Mouse (Mus musculus) hindbrain, embryonic 15.5 days (tissue): ENCODE results near the gene Castor1. TPM values are rescaled to one million over a fixed set of nuclear protein-coding genes. Genes with fewer than 3 reads are reported as not detected.

Experiments used
- ATAC-seq: fragments of 200-750 bp; cut with Nextera tagmentation; 2 replicates; pipeline ENCODE4 v1.8.0; 2017; ENCODE audit warnings: low read depth, moderate number of reproducible peaks, moderate TSS enrichment; ENCODE audit not compliant: low FRiP score
- H3K27ac ChIP-seq: fragments of 300-500 bp; sonication (generic); replicated peaks from 2 replicates; pipeline ENCODE4 v1.5.1; 2015; ENCODE audit warnings: mild to moderate bottlenecking, inconsistent platforms
- H3K27me3 ChIP-seq: fragments of 300-500 bp; sonication (generic); 2 replicates; pipeline ENCODE4 v1.6.1; 2015; ENCODE audit warnings: control low read depth, inconsistent platforms
- H3K36me3 ChIP-seq: fragments of 300-500 bp; sonication (generic); 2 replicates; pipeline ENCODE4 v1.6.1; 2015; ENCODE audit warnings: control low read depth, inconsistent platforms
- H3K4me1 ChIP-seq: fragments of 300-500 bp; sonication (generic); replicated peaks from 2 replicates; pipeline ENCODE4 v1.6.1; 2015; ENCODE audit warnings: control low read depth, inconsistent platforms
- H3K4me2 ChIP-seq: fragments of 300-500 bp; sonication (generic); 2 replicates; pipeline ENCODE4 v1.6.1; 2015; ENCODE audit warnings: moderate library complexity, mild to moderate bottlenecking, inconsistent platforms
- H3K4me3 ChIP-seq: fragments of 300-500 bp; sonication (generic); 2 replicates; pipeline ENCODE4 v1.5.1; 2015; ENCODE audit warnings: mild to moderate bottlenecking, inconsistent platforms
- H3K9ac ChIP-seq: fragments of 300-500 bp; sonication (generic); 2 replicates; pipeline ENCODE4 v1.6.1; 2015; ENCODE audit warnings: inconsistent platforms
- H3K9me3 ChIP-seq: fragments of 300-500 bp; sonication (generic); 2 replicates; pipeline ENCODE4 v1.6.1; 2016; ENCODE audit warnings: control low read depth, inconsistent platforms
- WGBS: fragments of 180-500 bp; shearing (Covaris S2); methylation state at CpG from one replicate; pipeline ENCODE4 v1.1.7; 2015; 5-methylcytosine and 5-hydroxymethylcytosine counted together
- polyA plus RNA-seq: library from polyadenylated mRNA; unstranded; fragments of >200 nt; fragmentation: Nextera tagmentation; extraction: Ambion mirVana; gene quantifications from 2 replicates; pipeline ENCODE4 v1.2.1, GENCODE M21; 2015

Castor1 gene
- polyA plus RNA-seq, 1 experiment from 2014 or later = 4.6 TPM

DNA sequence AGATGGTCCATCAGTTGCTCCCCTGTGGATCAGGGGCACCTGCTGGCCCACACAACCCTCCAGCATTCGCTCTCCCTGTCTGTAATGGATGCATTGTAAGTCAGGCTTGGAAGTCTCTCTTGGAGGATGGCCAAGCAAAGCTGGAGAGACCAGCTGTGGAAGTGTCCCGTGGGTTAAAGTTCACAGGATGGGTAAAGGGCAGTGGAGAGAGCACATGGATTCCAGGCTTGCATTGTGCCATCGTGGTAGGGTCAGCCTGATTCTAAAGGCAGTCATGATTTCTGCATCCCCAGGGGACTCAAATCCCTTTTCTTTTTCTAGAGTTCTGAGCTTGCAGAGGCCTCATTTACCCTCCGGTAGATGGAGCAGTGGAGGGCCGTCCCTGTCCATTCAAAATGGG, 39.7 kb downstream of the Castor1 start:
- no peak for ATAC-seq
- H3K36me3 ChIP-seq = no peaks in the 10 kb centered on the region
- no peak overlapping the region for H3K4me2 ChIP-seq
- H3K9ac ChIP-seq = no peak overlapping the region
- no peaks in the 10 kb centered on the region for H3K9me3 ChIP-seq
- 55% methylated on average over 5 of the region's 5 CpGs for WGBS
- H3K27me3 ChIP-seq = no peaks in the 10 kb centered on the region
- peaks cover 22% of the 10 kb centered on the region for H3K4me1 ChIP-seq
- no peak overlapping the region for H3K27ac ChIP-seq
- H3K4me3 ChIP-seq = no peak overlapping the region

DNA sequence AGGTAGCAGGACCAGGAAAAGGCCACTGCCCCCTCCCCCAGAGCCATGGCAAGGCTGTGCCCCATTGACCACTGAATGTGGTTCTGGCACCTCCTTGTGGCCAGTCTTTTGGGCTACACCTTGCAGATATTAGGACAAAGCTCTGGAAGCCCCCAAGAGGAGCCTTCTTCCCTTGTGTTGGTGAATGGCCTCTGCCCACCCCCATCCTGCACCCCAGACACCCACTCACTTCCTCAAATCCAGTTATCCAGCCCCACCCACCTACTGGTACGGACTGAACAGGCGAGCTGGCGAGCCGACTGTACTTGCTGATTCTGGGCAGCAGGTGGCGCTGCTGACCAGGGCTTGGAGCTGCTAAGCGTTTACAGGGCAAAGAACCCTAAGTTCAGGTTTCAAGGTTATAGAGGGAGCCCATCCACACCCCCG, 40.6 kb downstream of the Castor1 start:
- Histone ChIP-seq H3K4me3 (peak overlapping the region; percentile 26), H3K4me1 (peaks cover 22% of the 10 kb centered on the region), H3K9me3 (no peaks in the 10 kb centered on the region), H3K27ac (no peak overlapping the region), H3K36me3 (no peaks in the 10 kb centered on the region), H3K4me2 (peak overlapping the region; percentile 60), H3K9ac (no peak overlapping the region; the same call in 1 of the 2 replicates), H3K27me3 (no peaks in the 10 kb centered on the region)
- under 1% methylated on average over 7 of the region's 7 CpGs for WGBS
- ATAC-seq = peak; percentile 78

DNA sequence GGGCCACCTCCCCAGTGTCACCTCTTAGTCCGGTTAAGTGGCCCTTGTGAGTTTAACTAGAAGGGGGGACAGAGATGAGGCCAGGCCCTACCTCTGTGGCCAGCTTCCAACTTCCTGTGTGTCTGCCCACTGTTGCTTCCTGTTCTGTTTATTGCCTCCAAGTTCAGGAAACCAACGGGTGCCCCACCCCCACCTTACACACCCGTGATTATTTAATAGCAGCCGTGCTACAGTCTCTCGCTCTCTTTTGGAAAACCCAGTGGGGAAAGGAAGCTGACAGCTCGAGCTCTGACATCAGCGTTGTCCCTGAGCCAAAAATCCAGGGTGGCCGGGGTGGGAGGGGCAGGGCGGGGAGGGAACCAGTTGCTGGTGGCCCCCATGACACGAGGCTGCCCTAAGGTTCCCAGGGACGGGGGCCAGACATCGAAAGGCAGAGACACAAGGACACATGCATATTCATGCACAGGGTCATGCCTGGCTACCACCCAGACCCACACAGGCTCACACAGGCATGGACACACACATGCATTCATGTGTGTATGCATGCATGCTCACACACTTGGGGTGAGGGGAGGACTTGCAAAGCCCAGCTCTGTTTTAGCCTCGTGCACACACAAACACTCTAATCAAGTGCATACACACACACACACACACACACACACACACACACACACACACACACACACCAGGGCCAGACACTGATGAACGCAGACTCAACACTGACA, 42.6 kb downstream of the Castor1 start:
- Histone ChIP-seq H3K4me1 (peaks cover 22% of the 10 kb centered on the region), H3K27ac (no peak overlapping the region), H3K4me3 (no peak overlapping the region), H3K4me2 (no peak overlapping the region), H3K36me3 (no peaks in the 10 kb centered on the region), H3K27me3 (peaks cover 13% of the 10 kb centered on the region), H3K9me3 (no peaks in the 10 kb centered on the region), H3K9ac (no peak overlapping the region)
- no peak for ATAC-seq
- WGBS = 44% methylated on average over 14 of the region's 14 CpGs

DNA sequence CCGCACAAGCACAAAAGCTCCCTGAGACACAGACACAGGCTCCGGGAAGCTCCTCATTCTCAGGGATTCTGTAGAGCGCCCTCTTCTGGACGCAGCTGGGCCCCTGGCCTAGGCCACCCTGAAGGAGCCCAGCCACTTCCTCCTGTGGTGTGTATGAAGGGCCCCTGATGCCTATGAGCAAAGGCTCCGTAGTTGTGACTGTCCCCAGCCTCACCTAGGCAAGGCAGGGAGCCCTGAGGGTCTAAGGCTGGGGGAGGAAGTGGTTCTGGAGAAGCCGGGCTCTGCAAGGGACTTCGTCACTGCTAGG, 43.1 kb downstream of the Castor1 start:
- Histone ChIP-seq H3K4me3 (no peak overlapping the region), H3K9me3 (no peaks in the 10 kb centered on the region), H3K27ac (0 out of 2 replicates have a peak overlapping the region, but pooled peaks have one; percentile 14), H3K4me2 (no peak overlapping the region), H3K9ac (no peak overlapping the region), H3K4me1 (peaks cover 23% of the 10 kb centered on the region), H3K36me3 (no peaks in the 10 kb centered on the region), H3K27me3 (peaks cover 18% of the 10 kb centered on the region)
- peak; percentile 6; the same call in 1 of the 2 replicates for ATAC-seq
- 41% methylated on average over 7 of the region's 7 CpGs for WGBS

DNA sequence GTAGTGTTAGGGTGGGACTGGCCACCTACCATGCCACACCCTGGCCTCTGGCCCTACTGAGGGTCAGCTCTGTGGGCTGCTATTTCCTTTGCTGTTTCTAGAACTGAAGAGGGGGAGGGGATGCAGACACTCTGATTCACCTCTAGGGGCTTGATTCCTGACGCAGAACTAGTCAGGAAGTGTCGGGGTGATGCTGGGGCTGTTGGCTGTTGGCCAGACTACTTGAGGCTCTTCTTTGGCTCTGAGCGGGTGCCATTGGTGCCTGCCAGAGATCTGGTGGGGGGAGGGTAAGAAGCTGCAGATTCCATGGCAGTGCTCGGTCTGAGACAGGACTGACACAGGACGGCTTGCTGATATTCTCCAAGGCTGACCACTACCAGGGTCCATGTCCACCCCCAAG, 43.9 kb downstream of the Castor1 start:
- no peaks in the 10 kb centered on the region for H3K9me3 ChIP-seq
- H3K36me3 ChIP-seq = no peaks in the 10 kb centered on the region
- no peak overlapping the region for H3K9ac ChIP-seq
- H3K27ac ChIP-seq = no peak overlapping the region
- H3K4me2 ChIP-seq = no peak overlapping the region
- H3K27me3 ChIP-seq = peaks cover 20% of the 10 kb centered on the region
- no peak overlapping the region for H3K4me3 ChIP-seq
- WGBS = 26% methylated on average over 5 of the region's 5 CpGs
- H3K4me1 ChIP-seq = peaks cover 31% of the 10 kb centered on the region
- ATAC-seq = no peak

DNA sequence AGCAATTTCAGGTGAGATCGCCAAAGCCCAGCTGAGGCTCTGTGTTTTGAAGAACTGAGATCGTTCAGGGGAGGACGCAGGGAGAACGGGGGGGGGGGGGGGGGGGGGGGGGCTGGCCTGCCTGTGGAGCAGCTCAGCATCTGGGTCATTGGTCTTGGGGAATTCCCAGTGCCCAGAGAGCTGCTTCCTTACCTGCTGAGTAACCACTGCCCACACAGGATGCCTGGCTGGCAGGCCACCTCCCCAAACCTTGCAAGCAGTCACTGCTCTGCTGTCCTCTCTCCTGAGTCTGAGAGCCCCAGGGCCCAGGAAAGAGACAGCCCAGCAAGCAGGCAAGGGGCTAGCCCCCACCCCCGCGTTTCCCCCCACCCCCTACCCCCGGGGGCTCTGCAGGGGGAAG, 44.8 kb downstream of the Castor1 start:
- Histone ChIP-seq H3K27ac (no peak overlapping the region), H3K4me2 (no peak overlapping the region), H3K4me1 (peaks cover 33% of the 10 kb centered on the region), H3K27me3 (peaks cover 28% of the 10 kb centered on the region), H3K9ac (no peak overlapping the region), H3K9me3 (no peaks in the 10 kb centered on the region), H3K4me3 (no peak overlapping the region), H3K36me3 (no peaks in the 10 kb centered on the region)
- no peak for ATAC-seq
- WGBS = 25% methylated on average over 7 of the region's 7 CpGs

DNA sequence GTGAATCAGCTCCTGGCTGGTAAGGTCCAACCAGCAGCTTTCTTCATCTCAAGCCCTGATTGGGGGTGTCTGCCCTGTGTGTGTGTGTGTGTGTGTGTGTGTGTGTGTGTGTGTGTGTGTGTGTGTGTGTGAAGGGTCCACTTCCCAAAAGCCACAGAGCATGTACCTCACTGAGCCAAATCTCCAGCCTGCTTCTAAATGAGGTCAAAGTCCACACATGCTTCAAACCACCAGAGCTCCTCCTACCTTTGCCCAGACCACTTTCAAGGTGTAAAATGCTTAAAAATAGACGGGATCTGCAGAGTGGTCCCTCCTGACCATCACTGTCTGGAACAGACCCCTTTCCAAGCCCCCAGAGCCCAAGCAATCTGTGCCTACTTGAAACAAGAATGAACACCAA, 45.3 kb downstream of the Castor1 start:
- no peak overlapping the region for H3K27ac ChIP-seq
- 42% methylated on average over 1 of the region's 1 CpGs for WGBS
- H3K27me3 ChIP-seq = peaks cover 32% of the 10 kb centered on the region
- H3K9me3 ChIP-seq = no peaks in the 10 kb centered on the region
- no peaks in the 10 kb centered on the region for H3K36me3 ChIP-seq
- peaks cover 33% of the 10 kb centered on the region for H3K4me1 ChIP-seq
- H3K9ac ChIP-seq = no peak overlapping the region
- H3K4me3 ChIP-seq = no peak overlapping the region
- H3K4me2 ChIP-seq = no peak overlapping the region
- ATAC-seq = no peak

DNA sequence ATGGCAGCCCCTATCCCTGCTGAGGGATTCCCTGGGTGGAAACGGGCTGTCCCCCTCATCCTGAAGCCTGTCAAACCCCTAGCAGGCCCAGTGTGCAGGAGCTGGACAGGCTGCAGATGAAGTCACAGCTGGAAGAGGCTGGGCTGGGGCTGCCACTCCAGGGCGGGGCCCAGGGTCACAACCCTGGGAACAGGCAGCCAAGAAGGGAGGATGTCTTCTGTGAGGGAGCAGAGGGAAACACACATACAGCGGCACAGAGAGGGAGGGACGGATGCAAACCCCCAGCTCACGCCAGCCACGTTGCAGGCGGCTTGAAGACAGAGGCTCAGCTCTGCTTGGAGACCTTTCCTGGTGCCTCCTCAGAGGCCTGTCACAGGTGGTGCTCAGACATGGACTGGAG, 46.0 kb downstream of the Castor1 start:
- Histone ChIP-seq H3K27ac (no peak overlapping the region), H3K4me1 (peaks cover 29% of the 10 kb centered on the region), H3K27me3 (peaks cover 36% of the 10 kb centered on the region), H3K9me3 (no peaks in the 10 kb centered on the region), H3K4me2 (no peak overlapping the region), H3K4me3 (no peak overlapping the region), H3K9ac (no peak overlapping the region), H3K36me3 (no peaks in the 10 kb centered on the region)
- WGBS = 72% methylated on average over 7 of the region's 7 CpGs
- ATAC-seq = no peak

DNA sequence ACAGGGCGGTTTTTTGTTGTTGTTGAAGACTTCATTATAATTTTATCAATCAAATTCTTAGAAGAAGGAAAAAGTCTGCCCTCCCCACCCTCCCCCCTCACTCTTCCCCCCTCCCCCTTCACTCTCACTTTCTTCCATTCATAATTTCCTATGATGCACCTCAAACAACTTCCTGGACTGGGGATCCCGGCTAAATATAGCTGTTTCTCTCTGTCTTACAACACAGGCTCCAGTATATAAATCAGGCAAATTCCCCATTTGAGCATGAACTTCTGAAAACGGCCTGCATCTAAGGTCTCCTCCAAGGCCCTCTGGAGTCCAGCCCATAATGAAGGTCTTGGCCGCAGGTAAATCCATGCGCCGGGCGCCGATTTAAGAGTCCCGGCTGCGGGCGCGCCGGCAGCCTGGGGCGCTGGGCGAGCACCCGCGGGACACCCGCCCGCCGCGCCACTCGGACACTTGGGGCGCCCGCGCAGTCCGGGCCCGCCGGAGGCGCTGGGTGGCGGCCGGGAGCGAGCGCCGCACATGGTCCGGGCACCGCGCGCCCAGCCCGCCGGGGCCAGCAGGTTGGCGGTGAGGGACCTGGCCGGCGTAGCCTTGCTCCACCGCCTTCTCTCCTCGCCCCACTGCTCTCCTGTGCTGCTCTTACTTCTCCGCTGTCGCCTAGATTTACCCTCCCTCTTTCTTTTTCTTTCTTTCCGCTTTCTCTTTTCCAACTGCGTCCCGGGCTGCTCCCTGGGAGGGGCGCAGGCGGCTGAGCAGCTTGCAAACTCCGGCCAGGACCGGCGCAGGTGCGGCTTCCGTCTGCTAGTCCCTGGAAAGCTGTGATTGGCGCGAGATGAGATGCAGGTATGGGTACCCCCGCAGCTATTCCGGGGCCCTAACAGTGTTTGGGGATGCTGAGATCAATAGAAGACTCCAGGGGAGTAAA, 48.5 kb downstream of the Castor1 start:
- H3K27me3 ChIP-seq = peaks cover 39% of the 10 kb centered on the region
- 1% methylated on average over 58 of the region's 61 CpGs for WGBS
- no peak for ATAC-seq

DNA sequence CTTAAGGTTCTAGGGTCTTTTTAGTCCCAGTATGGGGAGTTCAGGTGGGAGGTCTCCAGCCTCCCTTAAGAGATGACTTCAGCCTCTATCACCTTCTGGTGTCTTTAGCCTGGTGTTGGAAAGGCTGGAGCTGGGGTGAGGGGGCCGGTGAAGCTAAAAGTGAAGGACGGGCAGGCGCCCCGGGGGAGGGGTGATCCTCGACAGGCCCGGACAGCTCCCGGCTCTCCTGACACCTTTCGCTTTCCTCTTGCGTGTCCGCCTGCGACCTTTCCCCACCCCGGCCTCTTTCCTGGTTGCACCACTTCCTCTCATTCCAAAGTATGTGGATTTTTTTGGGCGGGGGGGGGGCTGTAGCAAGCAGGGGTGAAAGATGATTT, 49.2 kb downstream of the Castor1 start:
- Histone ChIP-seq H3K4me1 (peaks cover 16% of the 10 kb centered on the region), H3K4me3 (peak overlapping the region; percentile 48), H3K27ac (no peak overlapping the region), H3K27me3 (peaks cover 39% of the 10 kb centered on the region), H3K4me2 (peak overlapping the region; percentile 94), H3K36me3 (no peaks in the 10 kb centered on the region), H3K9me3 (no peaks in the 10 kb centered on the region), H3K9ac (no peak overlapping the region)
- ATAC-seq = no peak
- WGBS = 8% methylated on average over 13 of the region's 13 CpGs

More for the DNA sequence above, 48.5 kb downstream of the Castor1 start:
- Histone ChIP-seq H3K27ac (no peak overlapping the region), H3K4me2 (peak overlapping the region; percentile 94), H3K4me1 (peaks cover 20% of the 10 kb centered on the region), H3K4me3 (peak overlapping the region; percentile 48), H3K36me3 (no peaks in the 10 kb centered on the region), H3K9me3 (no peaks in the 10 kb centered on the region), H3K9ac (peak overlapping the region; percentile 55)

DNA sequence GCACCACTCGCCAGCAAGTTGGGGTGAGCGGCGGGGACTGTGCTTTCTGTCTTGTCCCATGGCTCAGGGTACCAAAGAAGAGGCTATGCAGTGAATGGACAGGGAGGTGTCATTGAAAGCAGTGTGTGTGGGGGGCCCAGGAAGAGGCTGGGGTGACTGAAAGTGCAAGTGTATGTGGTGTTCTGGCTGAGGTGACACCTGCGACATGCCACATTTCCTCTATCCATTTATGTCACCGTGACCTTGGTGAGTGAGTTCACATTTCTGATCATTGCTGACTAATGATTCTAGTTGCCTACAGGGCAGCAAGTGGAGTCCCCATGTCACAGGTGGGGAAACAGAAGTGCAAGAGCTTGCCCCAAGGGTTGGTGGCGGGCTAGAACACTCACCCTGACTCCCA, 50.5 kb downstream of the Castor1 start:
- no peak for ATAC-seq
- H3K9ac ChIP-seq = no peak overlapping the region
- H3K4me3 ChIP-seq = no peak overlapping the region
- no peak overlapping the region for H3K27ac ChIP-seq
- H3K4me1 ChIP-seq = peaks cover 11% of the 10 kb centered on the region
- H3K36me3 ChIP-seq = no peaks in the 10 kb centered on the region
- no peaks in the 10 kb centered on the region for H3K9me3 ChIP-seq
- peaks cover 39% of the 10 kb centered on the region for H3K27me3 ChIP-seq
- 85% methylated on average over 6 of the region's 6 CpGs for WGBS
- H3K4me2 ChIP-seq = no peak overlapping the region

DNA sequence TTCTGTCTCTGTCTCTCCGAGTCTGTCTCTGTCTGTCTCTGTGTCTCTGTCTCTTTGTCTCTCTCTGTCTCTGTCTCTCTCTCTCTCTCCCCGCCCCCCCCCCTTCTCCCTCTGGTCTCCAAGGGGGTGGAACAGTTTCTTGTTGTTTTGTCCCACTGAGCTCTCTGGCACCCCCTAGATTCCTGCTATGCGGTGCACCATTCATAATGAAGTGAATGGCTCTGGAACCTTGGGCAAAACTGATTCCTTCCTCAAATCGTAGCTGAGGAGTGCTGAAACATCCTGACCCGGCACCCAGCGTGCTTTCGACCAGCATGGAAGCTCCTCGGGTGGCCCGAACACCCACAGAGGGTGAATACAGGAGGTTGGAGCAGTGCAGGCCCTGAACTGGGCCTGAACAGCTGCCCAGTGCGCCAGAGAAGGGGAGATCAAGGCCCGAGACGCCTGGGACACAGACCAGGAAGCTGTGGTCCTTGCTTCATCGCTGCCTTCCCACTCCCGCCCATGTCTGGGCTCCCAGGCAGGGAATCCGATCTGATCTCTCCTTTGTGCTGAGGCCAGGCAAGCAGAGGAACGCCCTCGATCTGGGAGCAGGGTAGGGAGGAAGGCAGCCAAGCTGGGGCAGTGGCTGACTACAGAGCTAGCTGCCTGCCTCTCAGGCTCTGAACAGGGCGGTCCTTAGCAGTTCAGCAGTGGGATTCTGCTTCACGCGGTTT, 52.9 kb downstream of the Castor1 start:
- Histone ChIP-seq H3K9me3 (no peaks in the 10 kb centered on the region), H3K27ac (no peak overlapping the region), H3K4me2 (no peak overlapping the region), H3K9ac (no peak overlapping the region), H3K4me3 (no peak overlapping the region), H3K27me3 (peaks cover 23% of the 10 kb centered on the region), H3K36me3 (no peaks in the 10 kb centered on the region), H3K4me1 (peaks cover 11% of the 10 kb centered on the region)
- WGBS = 26% methylated on average over 20 of the region's 20 CpGs
- no peak for ATAC-seq
